Mouse (Mus musculus): ENCODE results near the gene Rab11fip2. TPM values are rescaled to one million over a fixed set of nuclear protein-coding genes. Genes with fewer than 3 reads are reported as not detected.

The Rab11fip2 gene
- total RNA-seq, 2 experiments from 2014 or later = 1.3 to 3.4 TPM

DNA sequence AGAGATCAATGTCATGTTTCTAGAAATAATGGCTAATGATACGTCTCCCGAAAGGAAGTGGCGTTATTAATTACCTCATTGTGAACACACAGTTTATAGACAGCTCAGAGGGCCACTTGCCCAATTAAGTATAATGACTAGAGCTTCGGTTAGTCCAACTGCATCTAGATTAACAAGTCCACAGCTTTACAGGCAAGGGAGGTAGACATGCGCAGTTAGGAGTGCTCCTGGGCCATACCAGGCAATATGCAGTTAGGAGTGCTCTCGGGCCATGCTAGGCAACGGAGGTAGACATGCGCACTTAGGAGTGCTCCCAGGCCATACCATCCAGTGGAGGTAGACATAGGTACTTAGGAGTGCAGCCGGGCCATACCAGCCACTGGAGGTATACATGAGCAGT lies 76.8 kb downstream of the Rab11fip2 start:
- ATAC-seq (replicated peaks; ENCODE audit: low FRiP score, poor library complexity, severe bottlenecking) = no peak

GRCm38 (mm10) chr19:59862423-59862822 lies 81.0 kb downstream of the Rab11fip2 start:
- ATAC-seq (replicated peaks; ENCODE audit: low FRiP score, poor library complexity, severe bottlenecking) = no peak

DNA sequence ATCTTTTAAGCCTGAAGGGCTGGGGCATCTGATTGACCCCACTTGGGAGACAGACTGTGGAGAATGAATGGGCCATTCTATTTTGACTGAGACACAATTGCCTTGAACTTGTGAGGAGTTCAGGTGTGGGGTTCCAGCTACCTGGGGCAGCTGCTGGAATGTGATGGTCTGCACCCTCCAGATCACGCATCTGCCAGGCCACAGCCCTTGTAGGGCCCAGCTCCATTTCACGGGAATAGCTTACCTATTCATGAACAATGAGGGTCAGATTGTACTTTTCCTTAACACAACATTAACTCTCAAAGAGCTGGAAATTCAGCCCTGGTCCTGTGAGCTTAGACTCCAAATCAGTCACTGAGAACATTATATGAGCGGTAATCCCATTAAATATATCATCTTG lies 82.7 kb downstream of the Rab11fip2 start:
- ATAC-seq (replicated peaks; ENCODE audit: low FRiP score, poor library complexity, severe bottlenecking) = no peak

DNA sequence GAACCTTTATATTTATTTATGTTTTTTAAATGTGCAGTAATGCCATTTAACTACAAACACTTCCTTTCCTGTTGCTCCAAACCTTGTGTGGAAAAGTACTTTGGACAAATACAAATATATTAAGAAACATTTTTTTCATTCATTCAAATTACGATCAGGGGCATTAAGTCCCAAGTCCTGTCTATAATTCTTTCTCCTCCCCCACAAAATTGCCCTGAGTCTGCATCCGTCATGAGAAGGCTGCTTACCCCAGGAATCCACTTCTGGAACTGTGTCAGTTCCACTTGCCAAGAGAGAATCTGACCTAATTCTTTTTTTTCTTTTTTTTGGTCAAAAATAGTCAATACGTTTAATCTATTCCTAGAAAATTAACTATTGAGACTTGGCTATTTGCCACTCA lies 90.4 kb downstream of the Rab11fip2 start:
- no peak for ATAC-seq (replicated peaks; ENCODE audit: low FRiP score, poor library complexity, severe bottlenecking)

All from erythroblast, adult 5-6 weeks (primary cell).